Mouse (Mus musculus) cortical plate, adult 2 months (tissue): Measurements from ENCODE around the gene Tead1.

Experiments
- CTCF ChIP-seq: fragments of 200-500 bp; IDR thresholded peaks from 2 replicates; pipeline ENCODE4 v1.5.1; 2011; ENCODE audit warnings: mild to moderate bottlenecking, control low read depth, low read length; ENCODE audit not compliant: insufficient read depth; ENCODE audit errors: extremely low read depth
- POLR2A ChIP-seq: fragments of 200-500 bp; IDR thresholded peaks from 2 replicates; pipeline ENCODE4 v1.6.1; 2011; ENCODE audit warnings: mild to moderate bottlenecking, low read length, control low read depth; ENCODE audit not compliant: insufficient read depth; ENCODE audit errors: extremely low read depth

DNA sequence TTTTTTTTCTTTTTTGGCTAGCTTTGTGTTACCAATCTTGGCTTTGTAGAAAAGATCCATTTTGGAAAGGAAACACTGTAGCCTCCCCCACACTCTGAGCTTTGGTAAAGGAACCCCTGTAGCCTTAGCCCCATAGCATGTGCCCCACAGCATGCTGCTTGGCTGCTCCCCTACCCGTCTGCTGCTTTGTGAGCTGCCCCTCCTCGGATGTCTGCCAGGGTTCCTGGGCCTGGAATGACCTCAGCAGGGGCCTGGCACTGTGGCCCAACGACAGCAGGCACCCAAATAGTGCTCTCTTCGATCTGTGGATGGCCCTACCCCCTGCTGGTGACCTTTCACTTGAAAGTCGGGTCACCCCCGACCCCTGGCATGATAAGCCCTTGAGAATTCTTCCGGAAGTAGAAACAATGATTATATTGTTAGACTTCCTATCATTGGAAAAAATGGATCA lies 177.0 kb downstream of the Tead1 start:
- TF ChIP-seq CTCF (no peak), POLR2A (no peak)
